Mouse (Mus musculus) cerebellum, adult 2 months (tissue): Measurements from ENCODE around the gene Fbn1.

Experiments
- CTCF ChIP-seq: fragments of 200-500 bp; IDR thresholded peaks from 2 replicates; pipeline ENCODE4 v1.5.1; 2011; ENCODE audit warnings: low read depth, mild to moderate bottlenecking, control low read depth, low read length, moderate library complexity, borderline replicate concordance; ENCODE audit not compliant: insufficient read depth
- POLR2A ChIP-seq: fragments of 200-500 bp; IDR thresholded peaks from 2 replicates; pipeline ENCODE4 v1.6.1; 2011; ENCODE audit warnings: low read length, control low read depth, borderline replicate concordance; ENCODE audit not compliant: insufficient read depth

GRCm38 (mm10) chr2:125481116-125481515 lies 26.7 kb downstream of the Fbn1 start:
- TF ChIP-seq POLR2A = no peak
- no peak for TF ChIP-seq CTCF
